Mouse (Mus musculus): ENCODE measurements at regions not wholly inside any gene's neighbourhood (a gene's known extent, or its start where the extent isn't known, plus 50 kb on each side); places are given as distances from the start of the nearest gene placed in this dataset.

- TF ChIP-seq POLR2A (IDR thresholded peaks at IDR 0.05; ENCODE audit: borderline replicate concordance, extremely low read depth, low read depth, low read length) (no peak), CTCF (IDR thresholded peaks at IDR 0.05; ENCODE audit: insufficient read depth, low read length) (no peak)
- H3K4me1 ChIP-seq (ENCODE audit: control insufficient read depth, insufficient read depth, low read length): no peaks in the 10 kb centered on the region
- DNase-seq: no peak
Observed at GRCm38 (mm10) chr13:41903286-41903685, 55.8 kb upstream of the Adtrp start.

GRCm38 (mm10) chr13:41899837-41900463 lies 52.5 kb upstream of the Adtrp start:
- no peak for DNase-seq
- no peaks in the 10 kb centered on the region for H3K4me1 ChIP-seq (ENCODE audit: control insufficient read depth, insufficient read depth, low read length)
- no peak for TF ChIP-seq CTCF (IDR thresholded peaks at IDR 0.05; ENCODE audit: insufficient read depth, low read length)
- TF ChIP-seq POLR2A (IDR thresholded peaks at IDR 0.05; ENCODE audit: borderline replicate concordance, extremely low read depth, low read depth, low read length): no peak
- 81% methylated on average over 13 of the region's 13 CpGs for WGBS
- no peak overlapping the region for H3K4me3 ChIP-seq (replicated peaks; ENCODE audit: extremely low read depth, low read depth, low read length)

More at GRCm38 (mm10) chr13:41903286-41903685, 55.8 kb upstream of the Adtrp start:
- no peak overlapping the region for H3K4me3 ChIP-seq (replicated peaks; ENCODE audit: extremely low read depth, low read depth, low read length)

GRCm38 (mm10) chr13:41899281-41899680 lies 51.8 kb upstream of the Adtrp start:
- no peak for DNase-seq
- no peaks in the 10 kb centered on the region for H3K4me1 ChIP-seq (ENCODE audit: control insufficient read depth, insufficient read depth, low read length)
- TF ChIP-seq POLR2A (IDR thresholded peaks at IDR 0.05; ENCODE audit: borderline replicate concordance, extremely low read depth, low read depth, low read length): no peak
- WGBS: 78% methylated on average over 7 of the region's 7 CpGs
- H3K4me3 ChIP-seq (replicated peaks; ENCODE audit: extremely low read depth, low read depth, low read length): no peak overlapping the region

GRCm38 (mm10) chr13:41897481-41898317 lies 50.2 kb upstream of the Adtrp start:
- no peak for DNase-seq
- WGBS: 79% methylated on average over 8 of the region's 8 CpGs
- Histone ChIP-seq H3K4me3 (replicated peaks; ENCODE audit: extremely low read depth, low read depth, low read length) (no peak overlapping the region), H3K4me1 (ENCODE audit: control insufficient read depth, insufficient read depth, low read length) (no peaks in the 10 kb centered on the region)
- TF ChIP-seq POLR2A (IDR thresholded peaks at IDR 0.05; ENCODE audit: borderline replicate concordance, extremely low read depth, low read depth, low read length) (no peak), CTCF (IDR thresholded peaks at IDR 0.05; ENCODE audit: insufficient read depth, low read length) (no peak)

Measured in lung, adult 2 months (tissue).